Mouse (Mus musculus): Measurements from ENCODE around the gene Trim42.

DNA sequence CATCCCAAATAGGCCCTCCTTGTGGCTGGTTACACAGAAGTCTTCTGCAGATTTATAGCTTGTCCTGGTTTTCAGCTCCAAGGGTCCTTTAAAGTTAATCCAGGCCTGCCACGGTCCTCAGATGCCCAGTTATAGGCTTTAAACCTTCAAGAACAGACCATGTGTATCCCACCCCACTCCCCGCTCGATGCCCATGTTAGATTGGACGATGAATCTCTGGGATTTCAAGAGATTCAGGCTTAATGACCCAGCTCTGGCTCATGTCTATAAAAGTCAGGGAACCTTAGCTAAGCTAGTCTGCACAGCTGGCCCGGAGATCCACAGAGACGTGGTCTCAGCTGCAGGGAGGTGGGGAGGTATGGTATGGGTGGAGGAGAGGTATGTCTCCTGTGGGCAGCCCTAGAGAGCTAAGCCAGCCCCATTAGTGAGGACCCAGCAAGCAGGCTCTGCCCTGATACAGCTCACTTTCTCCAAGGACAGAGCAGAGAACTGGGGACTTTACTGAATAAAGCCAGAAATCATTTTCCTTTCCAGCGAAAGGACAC, 60.2 kb downstream of the Trim42 start:
- TF ChIP-seq CTCF (IDR thresholded peaks at IDR 0.05; ENCODE audit: borderline replicate concordance, insufficient read depth, low read length) (no peak), POLR2A (IDR thresholded peaks at IDR 0.05; ENCODE audit: low read depth, low read length) (no peak)
